Mouse (Mus musculus) C2C12 (cell line): ENCODE data around the gene Btbd2.

Source experiments
- CTCF ChIP-seq: IDR thresholded peaks from one replicate; pipeline ENCODE4 v1.5.1; 2011; ENCODE audit not compliant: control insufficient read depth, insufficient read depth, insufficient read length
- MAX ChIP-seq: IDR thresholded peaks from one replicate; pipeline ENCODE4 v1.6.1; 2011; ENCODE audit warnings: mild to moderate bottlenecking, control low read depth
- MYOG ChIP-seq: IDR thresholded peaks from one replicate; pipeline ENCODE4 v1.6.1; 2011; ENCODE audit not compliant: control insufficient read depth, insufficient read length; ENCODE audit errors: extremely low read depth
- USF1 ChIP-seq: IDR thresholded peaks from one replicate; pipeline ENCODE4 v1.6.1; 2011; ENCODE audit warnings: low read depth, mild to moderate bottlenecking, control low read depth, moderate library complexity

DNA sequence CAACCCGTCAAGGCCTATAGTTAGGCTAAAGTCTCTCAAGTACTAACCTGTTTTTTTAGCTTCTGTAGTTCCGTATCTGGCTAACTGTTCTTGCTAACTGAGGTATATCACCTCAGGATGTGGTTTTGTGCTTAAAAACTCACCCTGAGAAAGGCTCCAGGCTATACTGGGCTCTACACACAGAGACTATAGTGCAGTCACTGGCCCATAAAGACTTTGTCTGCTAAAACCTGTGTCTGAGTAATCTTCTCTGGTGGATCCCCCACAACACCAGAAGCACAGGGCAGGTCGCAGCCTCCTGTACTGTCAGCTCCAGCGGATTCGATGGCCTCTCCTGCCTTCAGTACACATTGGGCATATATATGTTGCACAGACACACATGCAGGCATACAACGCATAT lies 25.1 kb upstream of the Btbd2 start:
- TF ChIP-seq MAX (no peak), CTCF (no peak), MYOG (no peak), USF1 (no peak)
